Mouse (Mus musculus) neutrophil, adult 5-6 weeks (primary cell): ENCODE measurements at regions not wholly inside any gene's neighbourhood (a gene's known extent, or its start where the extent isn't known, plus 50 kb on each side); places are given as distances from the start of the nearest gene placed in this dataset.

ENCODE experiments used
- ATAC-seq: fragments of 151-379, 151-347 bp; 2 replicates; pipeline ENCODE4 v1.8.0; 2017; ENCODE audit warnings: mild to moderate bottlenecking, moderate TSS enrichment; ENCODE audit not compliant: insufficient number of reproducible peaks, poor library complexity, low FRiP score, severe bottlenecking; ENCODE audit errors: extremely low read depth

- ATAC-seq: no peak
These were observed 53.3 kb upstream of the Tram2 start for GRCm38 (mm10) chr1:21132340-21132739.

- no peak for ATAC-seq
These were observed 67.9 kb upstream of the Tram2 start for GRCm38 (mm10) chr1:21146961-21147360.

- peak; percentile 46; the same call in 1 of the 2 replicates for ATAC-seq
These were observed 56.6 kb upstream of the Tmem14a start for GRCm38 (mm10) chr1:21161742-21162141.

- peak; percentile 53; the same call in 1 of the 2 replicates for ATAC-seq
These were observed 52.1 kb upstream of the Tmem14a start for GRCm38 (mm10) chr1:21166287-21166733.

GRCm38 (mm10) chr1:21166762-21167161 is 51.6 kb upstream of the Tmem14a start:
- no peak for ATAC-seq
